Comparison of ENCODE assay signal across 22 mouse cellular contexts in genomic region chr15:12025341-12025740, GRCm38 (mm10). TPM values are rescaled to one million over a fixed set of nuclear protein-coding genes. Genes with fewer than 3 reads are reported as not detected.
DNase-seq lines count a peak whose midpoint lies in the region; ATAC-seq and TF ChIP-seq lines count a peak whose summit lies in the region.
"Had no signal": no experiment of that assay in that cellular context is flagged by ENCODE, and none has a peak within 500 bp of the region (broad histone marks: within the 10 kb centered on the region; RNA-seq: fewer than 3 reads in every experiment).

No protein-coding gene starts in this region.

- no peaks in the 10 kb centered on the region for H3K36me3 ChIP-seq in embryonic facial prominence, embryonic 13.5 days
- H3K36me3 ChIP-seq in embryonic facial prominence, embryonic 10.5 days (replicated peaks): no peaks in the 10 kb centered on the region
- H3K36me3 ChIP-seq in CH12.LX (replicated peaks in 1 of 2; ENCODE audit: control insufficient read depth in 1 of 2, insufficient read depth in 1 of 2, low read length in 1 of 2): no peaks in the 10 kb centered on the region
- H3K36me3 ChIP-seq: embryonic facial prominence, embryonic 12.5 days; heart, embryonic 13.5 days; hindbrain, embryonic 12.5 days; hindbrain, embryonic 15.5 days had no signal

- H3K79me2 ChIP-seq in CH12.LX (replicated peaks; ENCODE audit: control insufficient read depth, extremely low read depth, insufficient read depth, poor library complexity, severe bottlenecking): no peaks in the 10 kb centered on the region

- no peak overlapping the region for H3K4me3 ChIP-seq in embryonic facial prominence, embryonic 13.5 days
- no peak overlapping the region for H3K4me3 ChIP-seq in embryonic facial prominence, embryonic 10.5 days
- no peak overlapping the region for H3K4me3 ChIP-seq in CH12.LX (replicated peaks in 1 of 3; ENCODE audit: low read depth in 2 of 3, low read length in 2 of 3, poor library complexity in 1 of 3)
- H3K4me3 ChIP-seq: embryonic facial prominence, embryonic 12.5 days; erythroblast, embryonic 14.5 days; heart, embryonic 13.5 days; hindbrain, embryonic 12.5 days; hindbrain, embryonic 15.5 days had no signal

- no peaks in the 10 kb centered on the region for H3K27me3 ChIP-seq in embryonic facial prominence, embryonic 13.5 days
- no peaks in the 10 kb centered on the region for H3K27me3 ChIP-seq in embryonic facial prominence, embryonic 10.5 days (replicated peaks; ENCODE audit: low read depth, poor library complexity, severe bottlenecking)
- no peaks in the 10 kb centered on the region for H3K27me3 ChIP-seq in CH12.LX (replicated peaks)
- H3K27me3 ChIP-seq: embryonic facial prominence, embryonic 12.5 days; heart, embryonic 13.5 days; hindbrain, embryonic 12.5 days; hindbrain, embryonic 15.5 days had no signal

- no peaks in the 10 kb centered on the region for H3K4me1 ChIP-seq in embryonic facial prominence, embryonic 13.5 days
- H3K4me1 ChIP-seq in embryonic facial prominence, embryonic 10.5 days: no peaks in the 10 kb centered on the region
- H3K4me1 ChIP-seq in CH12.LX (ENCODE audit: control insufficient read depth in 1 of 2, insufficient read depth in 2 of 2): peaks cover 30 to 88% of the 10 kb centered on the region in 2 experiments
- H3K4me1 ChIP-seq: embryonic facial prominence, embryonic 12.5 days; hindbrain, embryonic 12.5 days; hindbrain, embryonic 15.5 days had no signal

- no peak overlapping the region for H3K4me2 ChIP-seq in embryonic facial prominence, embryonic 13.5 days
- peak overlapping the region; percentile 42 for H3K4me2 ChIP-seq in CH12.LX (ENCODE audit: insufficient read depth, low read depth, poor library complexity, severe bottlenecking)
- H3K4me2 ChIP-seq: embryonic facial prominence, embryonic 12.5 days; hindbrain, embryonic 12.5 days had no signal

- H3K9me3 ChIP-seq in embryonic facial prominence, embryonic 13.5 days: no peaks in the 10 kb centered on the region
- no peaks in the 10 kb centered on the region for H3K9me3 ChIP-seq in embryonic facial prominence, embryonic 10.5 days
- no peaks in the 10 kb centered on the region for H3K9me3 ChIP-seq in CH12.LX (replicated peaks; ENCODE audit: low read length)
- H3K9me3 ChIP-seq: embryonic facial prominence, embryonic 12.5 days; heart, embryonic 13.5 days; hindbrain, embryonic 12.5 days; hindbrain, embryonic 15.5 days had no signal

- DNase-seq in embryonic facial prominence, embryonic 10.5 days (ENCODE audit: low spot score): no peak
- no peak for DNase-seq in frontal cortex, postnatal 25 days (ENCODE audit: low spot score in 2 of 2)
- DNase-seq in CH12.LX (ENCODE audit: extremely low read depth): no peak
- DNase-seq in spleen, postnatal 10 days (ENCODE audit: low spot score in 2 of 2): no peak
- DNase-seq: adrenal gland, adult 2 months; adrenal gland, postnatal 14 days; cerebellum, adult 11-12 months; cerebellum, adult 8-10 months; cerebellum, postnatal 10 days; cerebellum, postnatal 36 days; gastrocnemius, postnatal 25 days; heart, adult 18-20 months; heart, postnatal 14 days; kidney, adult 2 months had no signal

- dilution Hi-C loops in CH12.LX (cut with MboI; ENCODE audit: extremely low pct_ligation_motif_present, extremely low pct_unique_long_range_greater_than_20kb, low sequenced_read_pairs): no loop called here

- in situ Hi-C loops in CH12.LX (cut with MboI; ENCODE audit: low pct_ligation_motif_present, low pct_unique_long_range_greater_than_20kb, low sequenced_read_pairs): no loop called here

- WGBS in embryonic facial prominence, embryonic 13.5 days: 81% methylated on average over 10 of the region's 10 CpGs
- 86% methylated on average over 10 of the region's 10 CpGs for WGBS in embryonic facial prominence, embryonic 10.5 days

- H3K9ac ChIP-seq in embryonic facial prominence, embryonic 13.5 days: 0 out of 2 replicates have a peak overlapping the region, but pooled peaks have one; percentile 21
- H3K9ac ChIP-seq in CH12.LX (ENCODE audit: insufficient read depth, low read depth): peak overlapping the region; percentile 38; the same call in 1 of the 2 replicates
- H3K9ac ChIP-seq: embryonic facial prominence, embryonic 12.5 days; hindbrain, embryonic 12.5 days; hindbrain, embryonic 15.5 days had no signal

- TF ChIP-seq EP300 in CH12.LX (IDR thresholded peaks at IDR 0.05; ENCODE audit: low read length): 0 out of 2 replicates have a peak, but pooled peaks have one; percentile 8

- no peak for ATAC-seq in embryonic facial prominence, embryonic 13.5 days (ENCODE audit: insufficient number of reproducible peaks, insufficient read depth, low FRiP score, low TSS enrichment, low read depth)
- peak; percentile 48 for ATAC-seq in frontal cortex, adult (ENCODE audit: low TSS enrichment)
- ATAC-seq: intestine, postnatal 0 days had no signal

- TF ChIP-seq POLR2A in CH12.LX (IDR thresholded peaks at IDR 0.05; ENCODE audit: low read depth, low read length): no peak

- TF ChIP-seq RAD21 in CH12.LX (IDR thresholded peaks at IDR 0.05; ENCODE audit: low read depth, low read length): no peak

- no peak for TF ChIP-seq CTCF in CH12.LX (conservative IDR thresholded peaks at IDR 0.05 in 1 of 2, IDR thresholded peaks at IDR 0.05 in 1 of 2; ENCODE audit: low read depth in 2 of 2, low read length in 2 of 2)

- H3K27ac ChIP-seq in embryonic facial prominence, embryonic 13.5 days: no peak overlapping the region
- H3K27ac ChIP-seq in embryonic facial prominence, embryonic 10.5 days (replicated peaks): no peak overlapping the region
- H3K27ac ChIP-seq in CH12.LX (ENCODE audit: insufficient read depth, low read depth): peak overlapping the region; percentile 49
- H3K27ac ChIP-seq: embryonic facial prominence, embryonic 12.5 days; heart, embryonic 13.5 days; hindbrain, embryonic 12.5 days; hindbrain, embryonic 15.5 days had no signal

TF ChIP-seq in CH12.LX, 34 proteins besides CTCF, POLR2A, EP300 and RAD21:
- no peak for TF ChIP-seq MEF2A (IDR thresholded peaks at IDR 0.05; ENCODE audit: borderline replicate concordance, low read depth, low read length)
- no peak for TF ChIP-seq ZKSCAN1 (IDR thresholded peaks at IDR 0.05; ENCODE audit: borderline replicate concordance, low read depth, low read length)
- TF ChIP-seq CHD2 (IDR thresholded peaks at IDR 0.05; ENCODE audit: low read length): no peak
- no peak for TF ChIP-seq HCFC1 (IDR thresholded peaks at IDR 0.05; ENCODE audit: low read depth, low read length)

RNA-seq across cellular contexts. Expression of gene Sub1, which starts 28.6 kb away (rescaled TPM):
- polyA plus RNA-seq in embryonic facial prominence, embryonic 13.5 days (2015; fragmentation: Nextera tagmentation; extraction: Ambion mirVana): 721 and 790 TPM in 2 replicates
- 772 and 811 TPM in 2 replicates for polyA plus RNA-seq in embryonic facial prominence, embryonic 10.5 days (2016; fragmentation: Nextera tagmentation; extraction: Ambion mirVana)
- total RNA-seq in CH12.LX (2012; rRNA removed) (553 and 781 TPM in 2 replicates), CH12.LX (2014; rRNA removed) (2,677 and 3,148 TPM in 2 replicates)
- polyA plus RNA-seq in CH12.LX (2012; ENCODE audit: insufficient read length, low read depth): 1,927 and 2,021 TPM in 2 replicates
